Mouse (Mus musculus) spleen, adult 2 months (tissue): ENCODE data around the gene Prkd2.

ENCODE experiments used
- CTCF ChIP-seq: fragments of 200-500 bp; IDR thresholded peaks from 2 replicates; pipeline ENCODE4 v1.5.1; 2011; ENCODE audit warnings: mild to moderate bottlenecking, inconsistent platforms; ENCODE audit not compliant: insufficient read depth, insufficient read length, insufficient replicate concordance; ENCODE audit errors: extremely low read depth
- POLR2A ChIP-seq: fragments of 200-500 bp; IDR thresholded peaks from 2 replicates; pipeline ENCODE4 v1.6.1; 2011; ENCODE audit warnings: low read depth, low read length, inconsistent platforms

GRCm38 (mm10) chr7:16847507-16847906, 4.8 kb downstream of the Prkd2 start:
- TF ChIP-seq POLR2A = no peak
- TF ChIP-seq CTCF = no peak
